Mouse (Mus musculus): ENCODE measurements around the gene Cmss1.

The Cmss1 gene

GRCm38 (mm10) chr16:57470286-57470830 is 136.3 kb downstream of the Cmss1 start:
- DNase-seq = no peak

GRCm38 (mm10) chr16:57469869-57470268 is 136.8 kb downstream of the Cmss1 start:
- DNase-seq = no peak

GRCm38 (mm10) chr16:57469301-57469700 is 137.4 kb downstream of the Cmss1 start:
- no peak for DNase-seq

GRCm38 (mm10) chr16:57465386-57465913 is 141.2 kb downstream of the Cmss1 start:
- no peak for DNase-seq

GRCm38 (mm10) chr16:57456003-57456402 is 150.7 kb downstream of the Cmss1 start:
- DNase-seq = no peak

GRCm38 (mm10) chr16:57455573-57455972 is 151.1 kb downstream of the Cmss1 start:
- no peak for DNase-seq

GRCm38 (mm10) chr16:57454106-57454763 is 152.4 kb downstream of the Cmss1 start:
- DNase-seq = no peak

- no peak for DNase-seq
Measured at GRCm38 (mm10) chr16:57453009-57453408, 153.7 kb downstream of the Cmss1 start.

- DNase-seq = no peak
Measured at GRCm38 (mm10) chr16:57445096-57446094, 161.3 kb downstream of the Cmss1 start.

- DNase-seq = no peak
Measured at GRCm38 (mm10) chr16:57440706-57441437, 165.8 kb downstream of the Cmss1 start.

- DNase-seq = peak; percentile 36 to 50
Measured at GRCm38 (mm10) chr16:57439206-57439605, 167.5 kb downstream of the Cmss1 start.

- DNase-seq = peak; percentile 20 to 21
Measured at GRCm38 (mm10) chr16:57438288-57438685, 168.4 kb downstream of the Cmss1 start.

GRCm38 (mm10) chr16:57437523-57438287 is 169.0 kb downstream of the Cmss1 start:
- peak; percentile 18 to 32 for DNase-seq

- DNase-seq = no peak
Measured at GRCm38 (mm10) chr16:57434640-57435039, 172.0 kb downstream of the Cmss1 start.

GRCm38 (mm10) chr16:57433671-57434070 is 173.0 kb downstream of the Cmss1 start:
- DNase-seq = no peak

GRCm38 (mm10) chr16:57433173-57433572 is 173.5 kb downstream of the Cmss1 start:
- no peak for DNase-seq

GRCm38 (mm10) chr16:57431294-57431693 is 175.4 kb downstream of the Cmss1 start:
- no peak for DNase-seq

- no peak for DNase-seq
Measured at GRCm38 (mm10) chr16:57428977-57429376, 177.7 kb downstream of the Cmss1 start.

GRCm38 (mm10) chr16:57427516-57428285 is 179.0 kb downstream of the Cmss1 start:
- DNase-seq = peak in 1 of 2 experiments; percentile 10

- no peak for DNase-seq
Measured at GRCm38 (mm10) chr16:57426680-57427079, 180.0 kb downstream of the Cmss1 start.

Measured in cerebellum, postnatal 10 days (tissue).